Mouse (Mus musculus): ENCODE measurements around the gene Frmd4b. TPM values are rescaled to one million over a fixed set of nuclear protein-coding genes. Genes with fewer than 3 reads are reported as not detected.
A peak's percentile ranks its signal among the peaks of the same experiment; 100 is the strongest.
"Not testable (repeated sequence)": the region's sequence is repeated elsewhere in the genome, so short reads cannot be mapped to it uniquely, and the experiment has no call there.

Frmd4b gene
- total and polyA plus RNA-seq, 3 experiments, result 7.3 to 18.1 (median 11.9) TPM

- 22% methylated on average over 2 of the region's 2 CpGs for WGBS
- Histone ChIP-seq H3K27me3 (ENCODE audit: control insufficient read depth, insufficient read depth, low read length) (no peaks in the 10 kb centered on the region), H3K4me1 (ENCODE audit: control insufficient read depth, insufficient read depth, low read length) (peaks cover 6% of the 10 kb centered on the region), H3K36me3 (ENCODE audit: control insufficient read depth, insufficient read depth, low read length) (no peaks in the 10 kb centered on the region; the same call in 1 of the 2 replicates), H3K79me2 (replicated peaks; ENCODE audit: control insufficient read depth, insufficient read depth, low read length) (no peaks in the 10 kb centered on the region), H3K27ac (peak overlapping the region; percentile 18; the same call in 1 of the 2 replicates), H3K4me3 (no peak overlapping the region), H3K9ac (ENCODE audit: low read depth, low read length) (no peak overlapping the region)
- TF ChIP-seq CTCF (IDR thresholded peaks at IDR 0.05) (no peak), POLR2A (IDR thresholded peaks at IDR 0.05; ENCODE audit: insufficient read depth, low read depth, low read length) (no peak), EP300 (IDR thresholded peaks at IDR 0.05; ENCODE audit: insufficient read depth, low read depth, low read length) (no peak)
- DNase-seq, result no peak
- intact Hi-C loops (cut with DNase I), result no loop called here
Measured at GRCm38 (mm10) chr6:97429688-97430343, 187.5 kb downstream of the Frmd4b start.

- intact Hi-C loops (cut with DNase I), result loop anchor here (1.0 to 10.0 kb wide), 7 partner anchors 37 to 321 kb away; partner anchors contain the start of gene Eogt
- H3K79me2 ChIP-seq (replicated peaks; ENCODE audit: control insufficient read depth, insufficient read depth, low read length), result no peaks in the 10 kb centered on the region; the same call in 1 of the 2 replicates
- no peak overlapping the region for H3K27ac ChIP-seq
- H3K4me3 ChIP-seq, result no peak overlapping the region
- peak; percentile 69 to 70 for DNase-seq
- no peaks in the 10 kb centered on the region; the same call in 1 of the 2 replicates for H3K36me3 ChIP-seq (ENCODE audit: control insufficient read depth, insufficient read depth, low read length)
- TF ChIP-seq CTCF (IDR thresholded peaks at IDR 0.05) (peak; percentile 91), EP300 (IDR thresholded peaks at IDR 0.05; ENCODE audit: insufficient read depth, low read depth, low read length) (no peak), POLR2A (IDR thresholded peaks at IDR 0.05; ENCODE audit: insufficient read depth, low read depth, low read length) (0 out of 2 replicates have a peak, but pooled peaks have one; percentile 33)
- 47% methylated on average over 7 of the region's 7 CpGs for WGBS
- peaks cover 6% of the 10 kb centered on the region for H3K4me1 ChIP-seq (ENCODE audit: control insufficient read depth, insufficient read depth, low read length)
- no peak overlapping the region for H3K9ac ChIP-seq (ENCODE audit: low read depth, low read length)
- H3K27me3 ChIP-seq (ENCODE audit: control insufficient read depth, insufficient read depth, low read length), result no peaks in the 10 kb centered on the region
Measured at GRCm38 (mm10) chr6:97419771-97420446, 197.4 kb downstream of the Frmd4b start.

GRCm38 (mm10) chr6:97416972-97417554 lies 200.3 kb downstream of the Frmd4b start:
- Histone ChIP-seq H3K4me3 (no peak overlapping the region), H3K9ac (ENCODE audit: low read depth, low read length) (no peak overlapping the region), H3K79me2 (replicated peaks; ENCODE audit: control insufficient read depth, insufficient read depth, low read length) (no peaks in the 10 kb centered on the region; the same call in 1 of the 2 replicates), H3K27ac (no peak overlapping the region; the same call in 1 of the 2 replicates), H3K36me3 (ENCODE audit: control insufficient read depth, insufficient read depth, low read length) (no peaks in the 10 kb centered on the region; the same call in 1 of the 2 replicates), H3K27me3 (ENCODE audit: control insufficient read depth, insufficient read depth, low read length) (no peaks in the 10 kb centered on the region), H3K4me1 (ENCODE audit: control insufficient read depth, insufficient read depth, low read length) (peaks cover 6% of the 10 kb centered on the region)
- WGBS, result 60% methylated on average over 13 of the region's 13 CpGs
- peak; percentile 70 to 86 for DNase-seq
- intact Hi-C loops (cut with DNase I), result loop anchor here (1.0 to 10.0 kb wide), 3 partner anchors 139 to 272 kb away; partner anchors contain the start of gene Eogt
- 0 out of 2 replicates have a peak, but pooled peaks have one; percentile 71 for TF ChIP-seq EP300 (IDR thresholded peaks at IDR 0.05; ENCODE audit: insufficient read depth, low read depth, low read length)
- TF ChIP-seq POLR2A (IDR thresholded peaks at IDR 0.05; ENCODE audit: insufficient read depth, low read depth, low read length), result no peak
- 0 out of 2 replicates have a peak, but pooled peaks have one; percentile 99 for TF ChIP-seq CTCF (IDR thresholded peaks at IDR 0.05)

- intact Hi-C loops (cut with DNase I), result loop anchor here (10.0 kb wide), 1 partner anchor 271 kb away; the partner anchor contains the start of gene Eogt
- not testable (repeated sequence) for H3K36me3 ChIP-seq (ENCODE audit: control insufficient read depth, insufficient read depth, low read length); H3K79me2 ChIP-seq (replicated peaks; ENCODE audit: control insufficient read depth, insufficient read depth, low read length); H3K27me3 ChIP-seq (ENCODE audit: control insufficient read depth, insufficient read depth, low read length); H3K4me3 ChIP-seq; DNase-seq; H3K4me1 ChIP-seq (ENCODE audit: control insufficient read depth, insufficient read depth, low read length); H3K9ac ChIP-seq (ENCODE audit: low read depth, low read length); H3K27ac ChIP-seq
- 77% methylated on average over 4 of the region's 4 CpGs for WGBS
Measured at GRCm38 (mm10) chr6:97415578-97415977, 201.8 kb downstream of the Frmd4b start.

- no peak for DNase-seq
- intact Hi-C loops (cut with DNase I), result loop anchor here (10.0 kb wide), 1 partner anchor 269 kb away; the partner anchor contains the start of gene Eogt
- WGBS, result 65% methylated on average over 7 of the region's 7 CpGs
- no peak overlapping the region for H3K4me3 ChIP-seq
- H3K4me1 ChIP-seq (ENCODE audit: control insufficient read depth, insufficient read depth, low read length), result peaks cover 9% of the 10 kb centered on the region
- no peak overlapping the region for H3K27ac ChIP-seq
- no peaks in the 10 kb centered on the region; the same call in none of the 2 replicates for H3K36me3 ChIP-seq (ENCODE audit: control insufficient read depth, insufficient read depth, low read length)
- H3K9ac ChIP-seq (ENCODE audit: low read depth, low read length), result no peak overlapping the region
- TF ChIP-seq POLR2A (IDR thresholded peaks at IDR 0.05; ENCODE audit: insufficient read depth, low read depth, low read length) (no peak), CTCF (IDR thresholded peaks at IDR 0.05) (no peak), EP300 (IDR thresholded peaks at IDR 0.05; ENCODE audit: insufficient read depth, low read depth, low read length) (no peak)
- no peaks in the 10 kb centered on the region for H3K79me2 ChIP-seq (replicated peaks; ENCODE audit: control insufficient read depth, insufficient read depth, low read length)
- H3K27me3 ChIP-seq (ENCODE audit: control insufficient read depth, insufficient read depth, low read length), result no peaks in the 10 kb centered on the region
Measured at GRCm38 (mm10) chr6:97413453-97413852, 203.9 kb downstream of the Frmd4b start.
